Mouse (Mus musculus): Measurements from ENCODE around the gene Csgalnact2.
A peak's percentile ranks its signal among the peaks of the same experiment; 100 is the strongest.

The Csgalnact2 gene

GRCm38 (mm10) chr6:118138731-118139709, at the start of gene Csgalnact2:
Gene Csgalnact2 (minus strand): TSS chr6:118139140.
- DNase-seq (ENCODE audit: low read depth, low spot score): peak; percentile 78

- no peak for DNase-seq (ENCODE audit: low read depth, low spot score)
Observed at GRCm38 (mm10) chr6:118188599-118188998, 49.7 kb upstream of the Csgalnact2 start.

GRCm38 (mm10) chr6:118187285-118187641, 48.3 kb upstream of the Csgalnact2 start:
- DNase-seq (ENCODE audit: low read depth, low spot score): no peak

- DNase-seq (ENCODE audit: low read depth, low spot score): no peak
Observed at GRCm38 (mm10) chr6:118186620-118187284, 47.8 kb upstream of the Csgalnact2 start.

GRCm38 (mm10) chr6:118184126-118184525, 45.2 kb upstream of the Csgalnact2 start:
- DNase-seq (ENCODE audit: low read depth, low spot score): no peak

GRCm38 (mm10) chr6:118180085-118180423, 41.1 kb upstream of the Csgalnact2 start:
- no peak for DNase-seq (ENCODE audit: low read depth, low spot score)

- peak; percentile 78 for DNase-seq (ENCODE audit: low read depth, low spot score)
Observed at GRCm38 (mm10) chr6:118179316-118180084, 40.6 kb upstream of the Csgalnact2 start.

- no peak for DNase-seq (ENCODE audit: low read depth, low spot score)
Observed at GRCm38 (mm10) chr6:118173975-118174328, 35.0 kb upstream of the Csgalnact2 start.

- no peak for DNase-seq (ENCODE audit: low read depth, low spot score)
Observed at GRCm38 (mm10) chr6:118173251-118173974, 34.5 kb upstream of the Csgalnact2 start.

- DNase-seq (ENCODE audit: low read depth, low spot score): no peak
Observed at GRCm38 (mm10) chr6:118171386-118171785, 32.4 kb upstream of the Csgalnact2 start.

GRCm38 (mm10) chr6:118168106-118168505, 29.2 kb upstream of the Csgalnact2 start:
- DNase-seq (ENCODE audit: low read depth, low spot score): no peak

- no peak for DNase-seq (ENCODE audit: low read depth, low spot score)
Observed at GRCm38 (mm10) chr6:118167013-118167412, 28.1 kb upstream of the Csgalnact2 start.

- DNase-seq (ENCODE audit: low read depth, low spot score): no peak
Observed at GRCm38 (mm10) chr6:118165516-118165915, 26.6 kb upstream of the Csgalnact2 start.

GRCm38 (mm10) chr6:118164691-118165090, 25.8 kb upstream of the Csgalnact2 start:
- no peak for DNase-seq (ENCODE audit: low read depth, low spot score)

- no peak for DNase-seq (ENCODE audit: low read depth, low spot score)
Observed at GRCm38 (mm10) chr6:118163086-118163485, 24.1 kb upstream of the Csgalnact2 start.

GRCm38 (mm10) chr6:118162457-118163082, 23.6 kb upstream of the Csgalnact2 start:
- DNase-seq (ENCODE audit: low read depth, low spot score): no peak

GRCm38 (mm10) chr6:118153091-118153490, 14.2 kb upstream of the Csgalnact2 start:
- no peak for DNase-seq (ENCODE audit: low read depth, low spot score)

- no peak for DNase-seq (ENCODE audit: low read depth, low spot score)
Observed at GRCm38 (mm10) chr6:118150988-118151387, 12.0 kb upstream of the Csgalnact2 start.

- no peak for DNase-seq (ENCODE audit: low read depth, low spot score)
Observed at GRCm38 (mm10) chr6:118150538-118150937, 11.6 kb upstream of the Csgalnact2 start.

GRCm38 (mm10) chr6:118150128-118150527, 11.2 kb upstream of the Csgalnact2 start:
- DNase-seq (ENCODE audit: low read depth, low spot score): no peak

- no peak for DNase-seq (ENCODE audit: low read depth, low spot score)
Observed at GRCm38 (mm10) chr6:118140961-118141360, 2.0 kb upstream of the Csgalnact2 start.
